In genomic region chr2:173993431-173993955, GRCm38 (mm10) we compare ENCODE assay signal across 15 mouse cellular contexts.
DNase-seq lines count a peak whose midpoint lies in the region; ATAC-seq and TF ChIP-seq lines count a peak whose summit lies in the region.
"Had no signal": no experiment of that assay in that cellular context is flagged by ENCODE, and none has a peak within 500 bp of the region (broad histone marks: within the 10 kb centered on the region; RNA-seq: fewer than 3 reads in every experiment).

No protein-coding gene starts in this region.

- TF ChIP-seq CTCF in midbrain, postnatal 0 days (IDR thresholded peaks at IDR 0.05): no peak
- TF ChIP-seq CTCF in thymus, adult 2 months (IDR thresholded peaks at IDR 0.05; ENCODE audit: borderline replicate concordance, control insufficient read depth, extremely low read depth, insufficient read depth, low read length, poor library complexity): no peak

- no peak for DNase-seq in hindbrain, embryonic 11.5 days (ENCODE audit: low spot score)
- no peak for DNase-seq in midbrain, embryonic 10.5 days (ENCODE audit: low spot score)
- DNase-seq in midbrain, postnatal 0 days (ENCODE audit: low spot score): no peak
- DNase-seq in brain, adult 2 months (ENCODE audit: low read depth, low spot score): peak; percentile 81
- DNase-seq in thymus, adult 2 months: no peak
- DNase-seq: adrenal gland, postnatal 25 days; gastrocnemius, adult 2 months; heart, adult 18-20 months; kidney, postnatal 14 days had no signal

- no peak for TF ChIP-seq POLR2A in thymus, adult 2 months (IDR thresholded peaks at IDR 0.05; ENCODE audit: control insufficient read depth, extremely low read depth, insufficient read depth, low read length, poor library complexity)

- H3K9ac ChIP-seq in hindbrain, embryonic 13.5 days: no peak overlapping the region
- no peak overlapping the region for H3K9ac ChIP-seq in hindbrain, embryonic 11.5 days (ENCODE audit: low read depth, low read length)
- no peak overlapping the region for H3K9ac ChIP-seq in midbrain, postnatal 0 days (replicated peaks; ENCODE audit: low read length, poor library complexity, severe bottlenecking)
- H3K9ac ChIP-seq in limb, embryonic 15.5 days: no peak overlapping the region
- H3K9ac ChIP-seq: lung, embryonic 14.5 days; stomach, embryonic 15.5 days had no signal

- no peaks in the 10 kb centered on the region for H3K36me3 ChIP-seq in hindbrain, embryonic 13.5 days
- no peaks in the 10 kb centered on the region for H3K36me3 ChIP-seq in hindbrain, embryonic 11.5 days (ENCODE audit: control insufficient read depth, insufficient read depth, low read length)
- H3K36me3 ChIP-seq in midbrain, embryonic 10.5 days: no peaks in the 10 kb centered on the region
- no peaks in the 10 kb centered on the region for H3K36me3 ChIP-seq in midbrain, postnatal 0 days (ENCODE audit: insufficient read depth, low read length)
- no peaks in the 10 kb centered on the region for H3K36me3 ChIP-seq in limb, embryonic 15.5 days
- H3K36me3 ChIP-seq in thymus, adult 2 months (ENCODE audit: control insufficient read depth, insufficient read depth, low read length): no peaks in the 10 kb centered on the region
- H3K36me3 ChIP-seq: embryonic facial prominence, embryonic 10.5 days; stomach, embryonic 15.5 days had no signal

- peak overlapping the region; percentile 48; the same call in 1 of the 2 replicates for H3K27ac ChIP-seq in hindbrain, embryonic 13.5 days
- H3K27ac ChIP-seq in hindbrain, embryonic 11.5 days (ENCODE audit: low read depth, low read length): no peak overlapping the region
- H3K27ac ChIP-seq in midbrain, embryonic 10.5 days (replicated peaks): peak overlapping the region; percentile 38; the same call in 1 of the 2 replicates
- no peak overlapping the region for H3K27ac ChIP-seq in midbrain, postnatal 0 days (ENCODE audit: low read depth, low read length)
- peak overlapping the region; percentile 74 for H3K27ac ChIP-seq in limb, embryonic 15.5 days
- no peak overlapping the region for H3K27ac ChIP-seq in thymus, adult 2 months (ENCODE audit: control insufficient read depth, insufficient read depth, low read length)
- H3K27ac ChIP-seq: embryonic facial prominence, embryonic 10.5 days; gastrocnemius, adult 2 months; stomach, embryonic 15.5 days had no signal

- H3K9me3 ChIP-seq in hindbrain, embryonic 13.5 days: no peaks in the 10 kb centered on the region
- no peaks in the 10 kb centered on the region for H3K9me3 ChIP-seq in hindbrain, embryonic 11.5 days (ENCODE audit: control insufficient read depth, low read length)
- H3K9me3 ChIP-seq in midbrain, embryonic 10.5 days (replicated peaks): no peaks in the 10 kb centered on the region
- no peaks in the 10 kb centered on the region for H3K9me3 ChIP-seq in midbrain, postnatal 0 days (ENCODE audit: low read length)
- no peaks in the 10 kb centered on the region for H3K9me3 ChIP-seq in limb, embryonic 15.5 days
- H3K9me3 ChIP-seq: stomach, embryonic 15.5 days had no signal

- no peaks in the 10 kb centered on the region for H3K27me3 ChIP-seq in hindbrain, embryonic 13.5 days
- H3K27me3 ChIP-seq in hindbrain, embryonic 11.5 days (ENCODE audit: control insufficient read depth, insufficient read depth, low read length): no peaks in the 10 kb centered on the region
- H3K27me3 ChIP-seq in midbrain, embryonic 10.5 days (ENCODE audit: low read depth, poor library complexity, severe bottlenecking): no peaks in the 10 kb centered on the region
- H3K27me3 ChIP-seq in midbrain, postnatal 0 days (ENCODE audit: insufficient read depth, low read length): no peaks in the 10 kb centered on the region
- no peaks in the 10 kb centered on the region for H3K27me3 ChIP-seq in limb, embryonic 15.5 days
- no peaks in the 10 kb centered on the region for H3K27me3 ChIP-seq in thymus, adult 2 months (ENCODE audit: control insufficient read depth, insufficient read depth, low read length)
- H3K27me3 ChIP-seq: stomach, embryonic 15.5 days had no signal

- no peak overlapping the region for H3K4me3 ChIP-seq in hindbrain, embryonic 13.5 days
- no peak overlapping the region for H3K4me3 ChIP-seq in hindbrain, embryonic 11.5 days (ENCODE audit: low read depth, low read length)
- H3K4me3 ChIP-seq in midbrain, embryonic 10.5 days: no peak overlapping the region
- H3K4me3 ChIP-seq in midbrain, postnatal 0 days (ENCODE audit: low read depth, low read length): no peak overlapping the region
- H3K4me3 ChIP-seq in limb, embryonic 15.5 days: no peak overlapping the region
- H3K4me3 ChIP-seq in thymus, adult 2 months (ENCODE audit: control insufficient read depth, insufficient read depth, low read length): no peak overlapping the region
- H3K4me3 ChIP-seq: embryonic facial prominence, embryonic 10.5 days; gastrocnemius, adult 2 months; stomach, embryonic 15.5 days had no signal

- WGBS in hindbrain, embryonic 13.5 days: 85% methylated on average over 5 of the region's 5 CpGs
- 81% methylated on average over 5 of the region's 5 CpGs for WGBS in hindbrain, embryonic 11.5 days
- WGBS in midbrain, embryonic 10.5 days: 91% methylated on average over 5 of the region's 5 CpGs
- 85% methylated on average over 5 of the region's 5 CpGs for WGBS in midbrain, postnatal 0 days
- 84% methylated on average over 5 of the region's 5 CpGs for WGBS in limb, embryonic 15.5 days
- WGBS in thymus, adult 2 months: 89% methylated on average over 5 of the region's 5 CpGs

- no peak overlapping the region for H3K4me2 ChIP-seq in hindbrain, embryonic 13.5 days
- no peak overlapping the region for H3K4me2 ChIP-seq in hindbrain, embryonic 11.5 days (replicated peaks; ENCODE audit: low read depth, low read length)
- H3K4me2 ChIP-seq in midbrain, postnatal 0 days (ENCODE audit: low read depth, low read length, poor library complexity, severe bottlenecking): no peak overlapping the region
- H3K4me2 ChIP-seq in limb, embryonic 15.5 days: no peak overlapping the region
- H3K4me2 ChIP-seq: lung, embryonic 14.5 days; stomach, embryonic 15.5 days had no signal

- ATAC-seq in hindbrain, embryonic 13.5 days (ENCODE audit: low FRiP score): peak; percentile 8; the same call in 1 of the 2 replicates
- ATAC-seq in hindbrain, embryonic 11.5 days (ENCODE audit: low FRiP score): no peak
- ATAC-seq in midbrain, postnatal 0 days (ENCODE audit: low FRiP score): no peak
- ATAC-seq in limb, embryonic 15.5 days (ENCODE audit: insufficient number of reproducible peaks, low FRiP score, low TSS enrichment, low read depth): no peak
- ATAC-seq: intestine, embryonic 16.5 days had no signal

- H3K4me1 ChIP-seq in hindbrain, embryonic 13.5 days (replicated peaks): peaks cover 41% of the 10 kb centered on the region
- H3K4me1 ChIP-seq in hindbrain, embryonic 11.5 days (replicated peaks; ENCODE audit: control insufficient read depth, insufficient read depth, low read length): peaks cover 2% of the 10 kb centered on the region; the same call in 1 of the 2 replicates
- H3K4me1 ChIP-seq in midbrain, embryonic 10.5 days: peaks cover 38% of the 10 kb centered on the region
- H3K4me1 ChIP-seq in midbrain, postnatal 0 days (ENCODE audit: insufficient read depth, low read length): peaks cover 7% of the 10 kb centered on the region; the same call in 1 of the 2 replicates
- peaks cover 25% of the 10 kb centered on the region for H3K4me1 ChIP-seq in limb, embryonic 15.5 days
- H3K4me1 ChIP-seq in thymus, adult 2 months (replicated peaks; ENCODE audit: control insufficient read depth, insufficient read depth, low read length): no peaks in the 10 kb centered on the region

Comparison
In these comparisons a context has a peak if more than half of its experiments do, and no peak if none do; other contexts are left out.
1. H3K27ac ChIP-seq: peak in hindbrain, embryonic 13.5 days (single experiment), midbrain, embryonic 10.5 days (single experiment) and limb, embryonic 15.5 days (single experiment); none in hindbrain, embryonic 11.5 days (single experiment), midbrain, postnatal 0 days (single experiment) and thymus, adult 2 months (single experiment).